Mouse (Mus musculus) monocyte, adult 2 months (primary cell): ENCODE results near the gene Tor1a.
"Not testable (repeated sequence)": the region's sequence is repeated elsewhere in the genome, so short reads cannot be mapped to it uniquely, and the experiment has no call there.

Experiments
- DNase-seq, 2 experiments: peaks; one replicate each; pipeline ENCODE4 v3.0.0; 2022; ENCODE audit warnings: low spot score in 2 of 2, low read depth in 1 of 2

The Tor1a gene

GRCm38 (mm10) chr2:30920216-30920615 lies 47.5 kb downstream of the Tor1a start:
- DNase-seq = no peak

GRCm38 (mm10) chr2:30918780-30919329 lies 48.9 kb downstream of the Tor1a start:
- no peak for DNase-seq

- no peak for DNase-seq
Measured at GRCm38 (mm10) chr2:30918126-30918525, 49.6 kb downstream of the Tor1a start.

GRCm38 (mm10) chr2:30917649-30918048 lies 50.1 kb downstream of the Tor1a start:
- DNase-seq = no peak

- not testable (repeated sequence) for DNase-seq
Measured at GRCm38 (mm10) chr2:30915933-30916332, 51.8 kb downstream of the Tor1a start.

- no peak for DNase-seq
Measured at GRCm38 (mm10) chr2:30915376-30915775, 52.4 kb downstream of the Tor1a start.

- DNase-seq = no peak
Measured at GRCm38 (mm10) chr2:30914836-30915235, 52.9 kb downstream of the Tor1a start.

- DNase-seq = no peak
Measured at GRCm38 (mm10) chr2:30913022-30913421, 54.7 kb downstream of the Tor1a start.

- DNase-seq = no peak
Measured at GRCm38 (mm10) chr2:30912291-30912773, 55.4 kb downstream of the Tor1a start.
